Mouse (Mus musculus) c-Kit-positive CD71-positive TER-119-positive erythroid progenitor cells, embryonic 14.5 days (primary cell): ENCODE results near the gene Plcb2.

Source experiments
- DNase-seq: peaks from one replicate; pipeline ENCODE4 v3.0.0-alpha.2; 2013; ENCODE audit warnings: low spot score

The Plcb2 gene

GRCm38 (mm10) chr2:118658457-118658856 is 69.8 kb downstream of the Plcb2 start:
- peak; percentile 85 for DNase-seq
